Mouse (Mus musculus) midbrain, postnatal 0 days (tissue): ENCODE results near the gene Ric8b. TPM values are rescaled to one million over a fixed set of nuclear protein-coding genes. Genes with fewer than 3 reads are reported as not detected.

Experiments used
- ATAC-seq: fragments of 200-750 bp; cut with Nextera tagmentation; 2 replicates; pipeline ENCODE4 v1.8.0; 2017; ENCODE audit warnings: moderate number of reproducible peaks, mild to moderate bottlenecking, moderate TSS enrichment, moderate library complexity; ENCODE audit not compliant: low FRiP score
- DNase-seq: peaks from one replicate; pipeline ENCODE4 v3.0.0-alpha.2; 2015; ENCODE audit warnings: low spot score
- H3K27ac ChIP-seq: fragments of 300-500 bp; sonication (generic); 2 replicates; pipeline ENCODE4 v1.5.1; 2014; ENCODE audit warnings: low read depth, mild to moderate bottlenecking, low read length, mixed read lengths
- H3K27me3 ChIP-seq: fragments of 300-500 bp; sonication (generic); 2 replicates; pipeline ENCODE4 v1.6.1; 2014; ENCODE audit warnings: low read length, control low read depth, mixed read lengths; ENCODE audit not compliant: insufficient read depth
- H3K36me3 ChIP-seq: fragments of 300-500 bp; sonication (generic); 2 replicates; pipeline ENCODE4 v1.6.1; 2014; ENCODE audit warnings: low read length, control low read depth, mixed read lengths; ENCODE audit not compliant: insufficient read depth
- H3K4me1 ChIP-seq: fragments of 300-500 bp; sonication (generic); 2 replicates; pipeline ENCODE4 v1.6.1; 2014; ENCODE audit warnings: mild to moderate bottlenecking, control low read depth, antibody characterized with exemption, low read length, mixed read lengths; ENCODE audit not compliant: insufficient read depth
- H3K4me2 ChIP-seq: fragments of 300-500 bp; sonication (generic); 2 replicates; pipeline ENCODE4 v1.6.1; 2014; ENCODE audit warnings: low read depth, mild to moderate bottlenecking, low read length, mixed read lengths; ENCODE audit not compliant: poor library complexity, severe bottlenecking
- H3K4me3 ChIP-seq: fragments of 300-500 bp; sonication (generic); 2 replicates; pipeline ENCODE4 v1.5.1; 2014; ENCODE audit warnings: low read depth, mild to moderate bottlenecking, low read length, moderate library complexity
- H3K9ac ChIP-seq: fragments of 300-500 bp; sonication (generic); replicated peaks from 2 replicates; pipeline ENCODE4 v1.6.1; 2014; ENCODE audit warnings: mild to moderate bottlenecking, low read length, moderate library complexity, mixed read lengths; ENCODE audit not compliant: poor library complexity, severe bottlenecking
- H3K9me3 ChIP-seq: fragments of 300-500 bp; sonication (generic); 2 replicates; pipeline ENCODE4 v1.6.1; 2016; ENCODE audit warnings: low read length, control low read depth
- CTCF ChIP-seq: IDR thresholded peaks from 2 replicates; pipeline ENCODE4 v1.5.1; 2016; ENCODE audit warnings: antibody characterized with exemption, mild to moderate bottlenecking
- WGBS: fragments of 180-500 bp; shearing (Covaris S2); extraction: QIAGEN DNeasy Blood & Tissue Kit; methylation state at CpG from one replicate; pipeline ENCODE4 v1.1.7; 2014; 5-methylcytosine and 5-hydroxymethylcytosine counted together
- polyA plus RNA-seq: library from polyadenylated mRNA; unstranded; fragments of >200 nt; fragmentation: Nextera tagmentation; extraction: Ambion mirVana; gene quantifications from 2 replicates; pipeline ENCODE4 v1.2.1, GENCODE M21; 2015
- total RNA-seq: library from RNA; depleted of rRNA; stranded (reverse); fragments of >200 nt; gene quantifications from 2 replicates; pipeline ENCODE4 v1.2.3, GENCODE M21; 2014

The Ric8b gene
- total and polyA plus RNA-seq, 2 experiments from 2014 or later: 34.8 to 48.4 TPM

DNA sequence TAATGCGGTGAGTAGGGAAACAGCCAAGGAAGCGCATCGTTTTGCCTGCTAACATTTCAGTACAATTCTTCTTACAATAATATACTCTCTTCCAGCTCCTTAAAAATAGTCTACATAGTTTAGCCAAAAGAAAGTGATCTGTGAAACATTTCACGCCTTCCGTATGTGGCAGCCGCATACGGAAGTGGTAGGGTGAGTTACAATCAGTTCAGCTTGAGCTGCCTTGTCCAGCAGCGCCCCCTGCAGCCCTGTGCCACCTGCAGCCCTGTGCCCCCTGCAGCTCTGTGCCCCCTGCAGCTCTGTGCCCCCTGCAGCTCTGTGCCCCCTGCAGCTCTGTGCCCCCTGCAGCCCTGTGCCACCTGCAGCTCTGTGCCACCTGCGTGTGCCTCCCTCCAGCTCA lies 68.5 kb downstream of the Ric8b start:
- 65% methylated on average over 9 of the region's 9 CpGs for WGBS
- H3K9me3 ChIP-seq: no peaks in the 10 kb centered on the region
- no peak overlapping the region for H3K27ac ChIP-seq
- H3K4me3 ChIP-seq: no peak overlapping the region
- peak; percentile 64 for TF ChIP-seq CTCF
- H3K4me1 ChIP-seq: no peaks in the 10 kb centered on the region
- no peak overlapping the region for H3K4me2 ChIP-seq
- peak; percentile 56 for DNase-seq
- H3K36me3 ChIP-seq: peaks cover 29% of the 10 kb centered on the region
- H3K27me3 ChIP-seq: no peaks in the 10 kb centered on the region
- no peak overlapping the region for H3K9ac ChIP-seq
- no peak for ATAC-seq

- 71% methylated on average over 4 of the region's 4 CpGs for WGBS
- no peak overlapping the region for H3K27ac ChIP-seq
- peaks cover 23% of the 10 kb centered on the region for H3K36me3 ChIP-seq
- DNase-seq (no peak), ATAC-seq (no peak)
- TF ChIP-seq CTCF: peak; percentile 58
- no peak overlapping the region for H3K4me2 ChIP-seq
- no peaks in the 10 kb centered on the region for H3K27me3 ChIP-seq
- H3K4me3 ChIP-seq: no peak overlapping the region
- no peak overlapping the region for H3K9ac ChIP-seq
- H3K4me1 ChIP-seq: no peaks in the 10 kb centered on the region
- H3K9me3 ChIP-seq: no peaks in the 10 kb centered on the region
Measured at GRCm38 (mm10) chr10:84987666-84988065, 70.2 kb downstream of the Ric8b start.

GRCm38 (mm10) chr10:84988650-84989049 lies 71.2 kb downstream of the Ric8b start:
- no peaks in the 10 kb centered on the region for H3K9me3 ChIP-seq
- H3K27ac ChIP-seq: no peak overlapping the region
- no peaks in the 10 kb centered on the region for H3K27me3 ChIP-seq
- ATAC-seq (no peak), DNase-seq (no peak)
- TF ChIP-seq CTCF: no peak
- H3K4me3 ChIP-seq: no peak overlapping the region
- H3K9ac ChIP-seq: no peak overlapping the region
- H3K4me1 ChIP-seq: no peaks in the 10 kb centered on the region
- 78% methylated on average over 4 of the region's 4 CpGs for WGBS
- peaks cover 21% of the 10 kb centered on the region for H3K36me3 ChIP-seq
- H3K4me2 ChIP-seq: no peak overlapping the region

DNA sequence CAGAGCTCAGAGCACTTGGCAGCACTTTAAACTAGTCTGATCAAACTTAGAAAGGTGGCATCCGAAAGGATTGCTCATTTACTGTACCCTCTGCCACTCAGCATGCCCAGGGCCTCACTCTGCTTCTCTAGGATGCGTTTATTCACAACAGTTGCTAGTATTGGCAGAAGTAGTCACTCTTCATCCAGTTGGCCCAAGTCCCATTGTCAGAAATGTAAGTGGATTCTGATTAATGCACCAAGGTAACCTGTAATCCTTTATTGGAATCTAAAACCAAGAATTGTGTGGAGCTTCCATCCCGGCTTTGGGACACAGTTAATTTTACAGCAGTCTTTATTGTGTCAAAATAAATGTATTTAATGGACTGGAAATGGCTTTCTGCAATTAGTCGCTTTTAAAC lies 76.9 kb downstream of the Ric8b start:
- no peak for ATAC-seq
- H3K9me3 ChIP-seq: no peaks in the 10 kb centered on the region
- DNase-seq: peak; percentile 43
- no peak overlapping the region for H3K9ac ChIP-seq
- no peak overlapping the region for H3K27ac ChIP-seq
- no peak for TF ChIP-seq CTCF
- H3K4me1 ChIP-seq: no peaks in the 10 kb centered on the region
- peaks cover 17% of the 10 kb centered on the region for H3K36me3 ChIP-seq
- no peak overlapping the region for H3K4me2 ChIP-seq
- WGBS: 59% methylated on average over 4 of the region's 4 CpGs
- no peaks in the 10 kb centered on the region for H3K27me3 ChIP-seq
- H3K4me3 ChIP-seq: no peak overlapping the region

DNA sequence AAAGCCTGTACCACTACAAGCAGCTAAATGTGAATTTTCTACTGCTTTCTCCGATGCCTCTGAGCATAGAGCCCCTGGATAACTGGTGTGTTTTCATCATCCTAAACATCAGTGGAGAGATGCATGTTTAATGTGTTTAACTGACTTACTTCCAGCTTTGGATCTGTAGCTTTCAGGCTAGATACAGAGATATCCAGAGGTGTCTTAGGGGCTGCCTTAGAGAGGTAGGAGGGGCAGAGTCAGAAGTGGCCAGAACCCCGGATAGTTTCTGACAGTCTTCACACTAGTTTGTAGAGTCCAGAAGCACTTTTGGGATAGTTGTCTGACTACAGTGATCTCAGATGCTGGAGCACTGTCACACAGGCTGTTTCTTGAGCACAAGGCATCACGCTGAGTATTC lies 77.6 kb downstream of the Ric8b start:
- ATAC-seq (no peak), DNase-seq (no peak)
- WGBS: 93% methylated on average over 3 of the region's 3 CpGs
- no peaks in the 10 kb centered on the region for H3K9me3 ChIP-seq
- H3K4me1 ChIP-seq: no peaks in the 10 kb centered on the region
- H3K9ac ChIP-seq: no peak overlapping the region
- H3K4me2 ChIP-seq: no peak overlapping the region
- no peak for TF ChIP-seq CTCF
- H3K27ac ChIP-seq: no peak overlapping the region
- peaks cover 14% of the 10 kb centered on the region for H3K36me3 ChIP-seq
- H3K4me3 ChIP-seq: no peak overlapping the region
- no peaks in the 10 kb centered on the region for H3K27me3 ChIP-seq

DNA sequence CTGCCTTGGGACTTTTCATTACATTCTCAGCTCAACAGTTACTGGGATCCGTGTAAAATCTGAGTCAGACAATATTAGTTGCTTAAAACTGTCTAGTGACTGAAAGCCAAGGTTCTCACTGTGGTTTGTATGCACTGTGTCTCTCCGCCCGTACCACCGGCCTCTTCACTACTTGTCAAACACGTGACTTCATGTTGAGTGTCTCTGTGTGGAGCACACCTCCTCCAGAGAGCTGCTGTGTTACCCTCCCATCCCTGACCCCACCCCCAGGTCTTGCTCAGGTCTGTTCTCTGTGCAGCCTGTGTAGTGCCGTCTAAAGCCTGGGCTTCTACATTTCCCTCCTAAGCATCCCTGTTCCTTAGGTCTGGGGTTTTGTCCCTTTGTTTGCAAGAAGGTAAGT lies 79.0 kb downstream of the Ric8b start:
- Histone ChIP-seq H3K27me3 (no peaks in the 10 kb centered on the region), H3K9ac (no peak overlapping the region), H3K4me3 (no peak overlapping the region), H3K4me2 (no peak overlapping the region), H3K9me3 (no peaks in the 10 kb centered on the region), H3K4me1 (no peaks in the 10 kb centered on the region), H3K27ac (no peak overlapping the region), H3K36me3 (peaks cover 14% of the 10 kb centered on the region; the same call in 1 of the 2 replicates)
- 77% methylated on average over 6 of the region's 6 CpGs for WGBS
- no peak for ATAC-seq
- no peak for TF ChIP-seq CTCF
- DNase-seq: no peak
